Mouse (Mus musculus): ENCODE measurements around the gene Cdc27. TPM values are rescaled to one million over a fixed set of nuclear protein-coding genes. Genes with fewer than 3 reads are reported as not detected.

The Cdc27 gene
- polyA plus RNA-seq, 1 experiment = 11.8 TPM

DNA sequence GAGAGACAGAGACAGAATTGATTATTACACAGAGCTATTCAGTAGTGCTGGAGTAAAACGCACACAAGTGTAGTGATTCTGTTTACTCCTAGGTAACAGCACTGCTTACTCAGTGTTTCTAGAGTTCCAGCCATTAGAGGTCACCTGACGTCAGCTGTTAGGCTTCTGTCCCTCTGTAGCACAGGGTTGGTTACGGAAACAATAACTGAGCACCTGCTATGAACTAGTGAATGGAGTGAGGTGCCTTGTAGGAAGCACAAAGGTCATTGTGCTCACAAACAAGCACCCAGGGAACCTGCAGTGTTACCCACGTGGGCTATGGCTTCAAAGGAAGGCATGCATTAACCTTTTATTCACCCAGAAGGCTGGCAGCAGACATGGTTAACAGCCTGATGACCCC is 70.9 kb downstream of the Cdc27 start:
- no peak for DNase-seq (ENCODE audit: low read depth)

DNA sequence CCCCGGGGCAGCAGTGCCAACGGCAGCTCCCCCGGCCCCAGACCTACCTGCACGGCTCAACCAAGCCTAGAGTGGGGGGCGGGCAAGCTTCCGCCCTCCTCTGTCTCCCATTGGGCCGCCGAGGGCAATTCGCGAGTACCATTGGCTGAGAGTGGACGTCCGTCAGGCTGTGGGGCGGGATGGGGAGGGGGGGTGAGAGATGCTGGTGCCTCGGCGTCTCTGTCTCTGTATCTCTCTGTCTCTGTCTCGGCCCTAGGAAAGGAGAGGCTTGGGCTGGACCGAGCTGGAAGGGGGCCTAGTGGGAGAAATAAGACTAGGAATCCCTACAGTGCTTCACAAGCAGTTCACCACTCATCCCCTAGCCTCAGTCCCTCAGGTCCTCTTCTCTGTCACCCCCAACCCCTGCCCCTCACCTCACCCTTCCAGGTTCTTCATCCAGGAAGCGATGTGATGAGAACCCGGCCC is 81.0 kb downstream of the Cdc27 start:
- peak; percentile 45 for DNase-seq (ENCODE audit: low read depth)

DNA sequence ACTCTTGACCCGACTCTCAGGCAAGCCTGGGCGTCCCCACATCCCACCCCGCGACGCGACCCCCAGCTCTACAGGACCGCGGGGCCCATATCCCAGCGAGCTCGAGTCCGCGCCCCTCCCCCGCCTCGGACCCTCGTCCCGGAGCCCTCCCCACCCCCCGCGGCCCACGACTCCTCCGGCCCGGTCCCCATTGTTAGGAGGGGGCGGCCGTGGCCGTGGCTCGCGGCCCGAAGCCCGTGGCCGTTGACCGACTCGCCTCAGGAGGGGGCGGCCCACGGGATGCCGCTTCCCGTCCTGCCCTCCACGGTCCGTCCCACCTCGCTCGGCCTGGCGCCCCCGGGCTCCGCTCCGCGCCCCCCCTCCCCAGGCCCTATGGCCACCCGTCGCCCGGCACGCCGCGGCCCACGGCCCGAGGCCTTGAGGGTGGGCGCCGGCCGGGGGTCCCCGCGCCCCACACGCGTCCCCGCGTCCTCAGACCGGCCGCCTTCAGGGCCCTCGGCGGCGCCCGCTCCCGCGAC is 81.6 kb downstream of the Cdc27 start, which contains the start of gene Kansl1:
Gene Kansl1 (minus strand): TSS at position 111 of the 518 bp plus-strand sequence.
- no peak for DNase-seq (ENCODE audit: low read depth)

DNA sequence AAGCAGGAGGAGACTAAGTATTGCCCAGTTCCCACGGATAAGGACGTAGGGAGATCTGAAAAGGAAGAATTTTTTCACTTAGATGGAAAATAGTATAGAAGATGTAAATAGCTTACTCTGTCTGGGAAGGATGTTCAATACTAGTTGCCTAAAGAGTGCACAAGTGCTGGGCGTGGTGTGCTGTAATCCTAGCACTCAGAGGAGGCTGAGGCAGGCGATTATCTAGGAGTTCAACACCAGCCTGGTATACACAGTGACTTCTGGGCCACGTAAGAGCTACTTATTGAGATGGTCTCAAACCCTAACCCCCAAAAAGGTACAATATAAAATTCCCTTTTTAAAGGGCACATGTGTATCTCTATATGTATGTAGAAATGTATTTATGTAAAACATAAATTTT is 82.7 kb downstream of the Cdc27 start:
- DNase-seq (ENCODE audit: low read depth) = no peak

- DNase-seq (ENCODE audit: low read depth) = no peak
Measured at GRCm38 (mm10) chr11:104461551-104461950, 88.9 kb downstream of the Cdc27 start.

DNA sequence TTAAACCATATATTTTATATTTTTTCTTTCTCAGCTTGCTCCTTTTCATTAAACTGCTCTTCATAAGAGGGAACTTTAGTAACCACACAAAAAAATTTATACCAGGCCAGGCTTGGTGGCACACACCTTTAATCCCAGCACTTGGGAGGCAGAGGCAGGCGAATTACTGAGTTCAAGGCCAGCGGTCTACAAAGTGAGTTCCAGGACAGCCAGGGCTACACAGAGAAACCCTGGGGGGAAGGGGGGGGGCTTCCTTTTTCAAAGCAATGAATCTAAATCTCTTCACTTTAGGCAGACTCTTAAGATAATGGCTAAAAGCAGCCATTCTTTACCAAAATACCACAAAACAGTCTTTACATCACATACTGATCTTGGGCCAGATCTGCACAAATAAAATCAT is 90.7 kb downstream of the Cdc27 start:
- DNase-seq (ENCODE audit: low read depth) = no peak

- DNase-seq (ENCODE audit: low read depth) = no peak
Measured at GRCm38 (mm10) chr11:104458507-104458906, 91.9 kb downstream of the Cdc27 start.

Other genes starting within 250 kb of the Cdc27 start
- gene Kansl1, start 81.8 kb downstream of the Cdc27 start, polyA plus RNA-seq (2012; rRNA removed) = 58.3 and 61.1 TPM in 2 replicates
- gene Myl4, start within 50 bp of the Cdc27 start, polyA plus RNA-seq (2012; rRNA removed) = 7.2 and 20.2 TPM in 2 replicates
- 3.0 and 3.7 TPM in 2 replicates for gene Itgb3, start 57.4 kb upstream of the Cdc27 start, polyA plus RNA-seq (2012; rRNA removed)
- under 0.01 TPM in 1 of 2 replicates, not detected in the other for gene Gm11639, start 135.1 kb upstream of the Cdc27 start, polyA plus RNA-seq (2012; rRNA removed)

All from gonadal fat pad, adult 2 months (tissue).